Mouse (Mus musculus) heart, embryonic 14.5 days (tissue): ENCODE data around the gene Slc29a3. TPM values are rescaled to one million over a fixed set of nuclear protein-coding genes. Genes with fewer than 3 reads are reported as not detected.

Experiments
- ATAC-seq: fragments of 200-750 bp; cut with Nextera tagmentation; 2 replicates; pipeline ENCODE4 v1.8.0; 2017; ENCODE audit warnings: low read depth, moderate TSS enrichment; ENCODE audit not compliant: insufficient number of reproducible peaks, insufficient read depth, low FRiP score
- H3K27ac ChIP-seq, 2 experiments: fragments of 200-500 bp in 1 of 2; fragments of 300-500 bp in 1 of 2; sonication (generic) in 1 of 2; replicated peaks in 1 of 2; 2 replicates each; pipeline ENCODE4 v1.5.1; 2012 to 2014; ENCODE audit warnings: low read depth in 2 of 2, low read length in 2 of 2, control low read depth in 1 of 2, mild to moderate bottlenecking in 1 of 2, mixed read lengths in 1 of 2; ENCODE audit not compliant: control insufficient read depth in 1 of 2, insufficient read depth in 1 of 2
- H3K27me3 ChIP-seq: fragments of 300-500 bp; sonication (generic); 2 replicates; pipeline ENCODE4 v1.6.1; 2014; ENCODE audit warnings: mild to moderate bottlenecking, low read length, control low read depth; ENCODE audit not compliant: control insufficient read depth, insufficient read depth
- H3K36me3 ChIP-seq: fragments of 300-500 bp; sonication (generic); 2 replicates; pipeline ENCODE4 v1.6.1; 2014; ENCODE audit warnings: mild to moderate bottlenecking, control low read depth, low read length, mixed read lengths; ENCODE audit not compliant: control insufficient read depth, insufficient read depth
- H3K4me1 ChIP-seq, 2 experiments: fragments of 200-500 bp in 1 of 2; fragments of 300-500 bp in 1 of 2; sonication (generic) in 1 of 2; 2 replicates each; pipeline ENCODE4 v1.6.1; 2012 to 2014; ENCODE audit warnings: low read length in 2 of 2, control low read depth in 1 of 2, mixed read lengths in 1 of 2; ENCODE audit not compliant: control insufficient read depth in 2 of 2, insufficient read depth in 2 of 2
- H3K4me2 ChIP-seq: fragments of 300-500 bp; sonication (generic); 2 replicates; pipeline ENCODE4 v1.6.1; 2014; ENCODE audit warnings: mild to moderate bottlenecking, low read length
- H3K4me3 ChIP-seq, 2 experiments: fragments of 200-500 bp in 1 of 2; fragments of 300-500 bp in 1 of 2; sonication (generic) in 1 of 2; 2 replicates each; pipeline ENCODE4 v1.5.1; 2012 to 2014; ENCODE audit warnings: low read length in 2 of 2, mild to moderate bottlenecking in 2 of 2, control low read depth in 1 of 2, low read depth in 1 of 2, moderate library complexity in 1 of 2; ENCODE audit not compliant: control insufficient read depth in 1 of 2, insufficient read depth in 1 of 2
- H3K9ac ChIP-seq: fragments of 300-500 bp; sonication (generic); 2 replicates; pipeline ENCODE4 v1.6.1; 2014; ENCODE audit warnings: mild to moderate bottlenecking, low read length
- H3K9me3 ChIP-seq: fragments of 300-500 bp; sonication (generic); 2 replicates; pipeline ENCODE4 v1.6.1; 2016; ENCODE audit warnings: low read length, control low read depth; ENCODE audit not compliant: control insufficient read depth
- WGBS: fragments of 180-500 bp; shearing (Covaris S2); extraction: QIAGEN DNeasy Blood & Tissue Kit; methylation state at CpG from one replicate; pipeline ENCODE4 v1.1.7; 2014; 5-methylcytosine and 5-hydroxymethylcytosine counted together
- polyA plus RNA-seq: library from polyadenylated mRNA; unstranded; fragments of >200 nt; fragmentation: Nextera tagmentation; extraction: Ambion mirVana; gene quantifications from 2 replicates; pipeline ENCODE4 v1.2.1, GENCODE M21; 2014

Slc29a3 gene
- polyA plus RNA-seq, 1 experiment from 2014 or later = 4.4 TPM

DNA sequence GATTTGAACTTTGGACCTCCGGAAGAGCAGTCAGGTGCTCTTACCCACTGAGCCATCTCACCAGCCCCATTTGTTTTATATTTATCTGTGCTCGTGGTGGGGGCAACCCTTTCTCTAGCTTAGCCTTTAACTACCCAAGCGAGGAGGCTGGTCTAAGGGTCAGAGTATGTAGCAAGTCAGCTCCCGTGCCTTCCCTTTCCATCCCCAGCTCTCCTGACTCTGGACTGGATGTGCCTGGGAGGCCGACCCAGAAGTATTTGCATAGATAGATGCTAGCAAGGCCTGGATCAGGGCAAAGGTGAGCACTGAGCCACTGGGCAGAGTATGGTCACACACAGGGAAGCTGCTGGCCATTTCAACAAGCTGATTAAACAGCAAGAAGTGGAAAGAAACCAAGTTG is 43.8 kb downstream of the Slc29a3 start:
- Histone ChIP-seq H3K36me3 (no peaks in the 10 kb centered on the region), H3K4me1 (no peaks in the 10 kb centered on the region), H3K9ac (no peak overlapping the region), H3K4me2 (no peak overlapping the region), H3K27ac (no peak overlapping the region), H3K9me3 (no peaks in the 10 kb centered on the region), H3K27me3 (no peaks in the 10 kb centered on the region), H3K4me3 (no peak overlapping the region)
- 74% methylated on average over 5 of the region's 5 CpGs for WGBS
- ATAC-seq = no peak

DNA sequence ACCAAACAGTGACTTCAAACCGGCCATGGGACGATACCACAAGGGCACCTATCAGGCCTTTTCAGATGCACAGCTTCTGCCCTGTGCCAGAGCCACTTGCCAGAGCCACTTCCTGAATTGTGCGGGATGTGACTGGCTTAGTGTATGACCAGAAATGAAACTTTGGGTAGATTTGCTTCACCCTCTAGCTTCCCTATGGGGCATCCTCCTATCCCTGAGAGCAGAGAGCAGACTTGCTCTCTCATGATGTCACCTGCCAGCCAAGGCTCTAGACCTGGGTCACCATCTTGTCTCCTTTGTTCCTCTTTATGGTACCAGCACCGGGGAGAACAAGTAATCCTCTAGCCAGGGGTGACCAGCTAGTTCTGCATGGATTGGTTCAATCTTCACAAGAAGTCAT is 46.3 kb downstream of the Slc29a3 start:
- H3K4me2 ChIP-seq = no peak overlapping the region
- no peak overlapping the region for H3K9ac ChIP-seq
- no peaks in the 10 kb centered on the region for H3K27me3 ChIP-seq
- no peaks in the 10 kb centered on the region for H3K36me3 ChIP-seq
- WGBS = 91% methylated on average over 4 of the region's 4 CpGs
- ATAC-seq = no peak
- H3K4me3 ChIP-seq = no peak overlapping the region
- no peak overlapping the region for H3K27ac ChIP-seq
- no peaks in the 10 kb centered on the region for H3K9me3 ChIP-seq
- H3K4me1 ChIP-seq = no peaks in the 10 kb centered on the region

DNA sequence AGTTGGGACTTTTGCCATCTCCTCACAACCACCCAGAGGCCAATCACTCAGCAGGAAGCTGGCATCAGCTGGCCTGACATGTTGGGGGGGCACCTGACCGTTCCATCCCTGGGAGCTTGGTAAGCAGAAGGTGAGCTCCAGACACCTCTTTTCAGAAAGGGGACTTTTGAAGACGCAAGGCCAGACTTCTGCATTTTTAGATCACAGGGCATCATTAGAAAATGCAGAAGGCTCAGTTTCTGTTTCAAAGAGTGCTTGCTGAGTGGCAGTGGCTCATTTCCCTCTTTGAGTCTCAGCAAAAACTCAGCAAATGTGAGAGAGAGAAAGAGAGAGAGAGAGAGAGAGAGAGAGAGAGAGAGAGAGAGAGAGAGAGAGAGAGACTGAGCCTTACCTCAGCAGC is 47.5 kb downstream of the Slc29a3 start:
- no peak for ATAC-seq
- Histone ChIP-seq H3K27me3 (peaks cover under 1% of the 10 kb centered on the region; the same call in 1 of the 2 replicates), H3K9me3 (no peaks in the 10 kb centered on the region), H3K27ac (no peak overlapping the region), H3K36me3 (no peaks in the 10 kb centered on the region), H3K4me1 (no peaks in the 10 kb centered on the region), H3K9ac (no peak overlapping the region), H3K4me3 (no peak overlapping the region), H3K4me2 (no peak overlapping the region)
- 64% methylated on average over 2 of the region's 2 CpGs for WGBS

DNA sequence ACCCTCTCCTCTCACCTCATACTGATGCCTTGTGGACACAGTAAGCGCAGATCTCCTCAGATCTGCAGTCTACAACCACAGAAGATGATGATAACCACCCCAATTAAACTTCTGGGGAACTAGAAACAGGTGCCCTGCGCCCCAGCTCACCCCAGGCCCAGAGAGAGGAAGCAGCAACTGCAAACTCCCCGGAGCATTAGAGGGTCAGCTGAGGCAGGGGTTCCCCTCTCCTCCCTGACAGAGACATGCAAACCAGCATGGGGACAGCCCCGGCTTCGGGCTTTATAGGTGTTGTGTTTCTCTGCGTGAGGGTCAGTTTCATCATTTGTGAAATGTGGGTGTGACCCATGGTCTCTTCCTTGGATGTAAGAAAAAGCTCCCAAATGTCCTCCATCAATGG is 54.8 kb downstream of the Slc29a3 start:
- Histone ChIP-seq H3K4me1 (no peaks in the 10 kb centered on the region), H3K27ac (no peak overlapping the region), H3K36me3 (no peaks in the 10 kb centered on the region), H3K4me2 (no peak overlapping the region), H3K9ac (no peak overlapping the region), H3K4me3 (no peak overlapping the region), H3K27me3 (peaks cover 33% of the 10 kb centered on the region), H3K9me3 (no peaks in the 10 kb centered on the region)
- no peak for ATAC-seq
- WGBS = 83% methylated on average over 6 of the region's 6 CpGs

DNA sequence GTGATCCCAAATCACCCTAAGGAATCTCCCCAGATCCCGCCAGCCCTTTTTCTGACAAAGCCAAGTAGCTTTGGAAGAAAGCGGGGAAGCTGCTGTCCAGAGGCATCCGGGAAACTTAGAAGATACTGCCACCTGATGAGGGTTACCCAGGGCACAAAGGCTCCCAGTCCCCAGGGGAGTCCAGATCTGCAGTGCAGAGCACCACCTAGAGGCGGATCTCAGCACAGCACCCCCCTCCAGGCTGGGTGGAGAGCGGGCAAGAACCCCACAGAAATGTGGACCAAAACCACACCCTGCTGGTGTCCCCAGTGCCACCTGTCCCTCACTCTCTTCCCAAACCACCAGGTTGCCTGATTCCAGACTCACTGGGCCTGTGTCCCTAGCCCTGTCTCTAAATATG is 55.6 kb downstream of the Slc29a3 start:
- no peak overlapping the region for H3K27ac ChIP-seq
- no peaks in the 10 kb centered on the region for H3K36me3 ChIP-seq
- H3K4me2 ChIP-seq = no peak overlapping the region
- no peak overlapping the region for H3K4me3 ChIP-seq
- H3K27me3 ChIP-seq = peaks cover 33% of the 10 kb centered on the region
- H3K4me1 ChIP-seq = no peaks in the 10 kb centered on the region
- ATAC-seq = no peak
- H3K9me3 ChIP-seq = no peaks in the 10 kb centered on the region
- 16% methylated on average over 5 of the region's 5 CpGs for WGBS
- H3K9ac ChIP-seq = no peak overlapping the region

DNA sequence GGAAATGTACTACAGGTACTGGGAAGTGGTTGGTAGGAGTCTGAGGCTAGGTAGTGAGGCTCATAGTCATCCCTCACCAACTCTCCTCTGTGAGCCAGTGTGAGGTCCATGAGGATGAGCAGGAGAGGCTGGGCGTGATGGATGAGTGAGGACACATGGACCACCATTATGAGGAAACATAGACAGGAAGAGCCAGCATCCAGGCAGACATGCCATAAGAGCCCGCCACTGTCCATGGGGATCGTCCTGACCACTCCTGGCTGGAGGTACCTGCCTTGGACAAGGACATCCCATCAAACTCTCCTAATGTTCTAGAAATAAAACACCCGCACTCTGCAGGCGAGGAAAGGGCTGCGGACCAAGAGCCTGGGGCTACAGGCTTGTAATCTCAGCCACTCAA is 56.2 kb downstream of the Slc29a3 start, which contains the start of gene Cdh23:
Gene Cdh23 (minus strand): TSS at position 101 of the 400 bp plus-strand sequence.
- 83% methylated on average over 6 of the region's 6 CpGs for WGBS
- no peaks in the 10 kb centered on the region for H3K36me3 ChIP-seq
- H3K4me1 ChIP-seq = no peaks in the 10 kb centered on the region
- H3K9ac ChIP-seq = no peak within 1 kb of the TSS
- H3K27ac ChIP-seq = no peak within 1 kb of the TSS
- H3K9me3 ChIP-seq = no peaks in the 10 kb centered on the region
- no peak within 1 kb of the TSS for H3K4me2 ChIP-seq
- H3K4me3 ChIP-seq = no peak within 1 kb of the TSS
- ATAC-seq = no peak
- H3K27me3 ChIP-seq = peaks cover 33% of the 10 kb centered on the region

DNA sequence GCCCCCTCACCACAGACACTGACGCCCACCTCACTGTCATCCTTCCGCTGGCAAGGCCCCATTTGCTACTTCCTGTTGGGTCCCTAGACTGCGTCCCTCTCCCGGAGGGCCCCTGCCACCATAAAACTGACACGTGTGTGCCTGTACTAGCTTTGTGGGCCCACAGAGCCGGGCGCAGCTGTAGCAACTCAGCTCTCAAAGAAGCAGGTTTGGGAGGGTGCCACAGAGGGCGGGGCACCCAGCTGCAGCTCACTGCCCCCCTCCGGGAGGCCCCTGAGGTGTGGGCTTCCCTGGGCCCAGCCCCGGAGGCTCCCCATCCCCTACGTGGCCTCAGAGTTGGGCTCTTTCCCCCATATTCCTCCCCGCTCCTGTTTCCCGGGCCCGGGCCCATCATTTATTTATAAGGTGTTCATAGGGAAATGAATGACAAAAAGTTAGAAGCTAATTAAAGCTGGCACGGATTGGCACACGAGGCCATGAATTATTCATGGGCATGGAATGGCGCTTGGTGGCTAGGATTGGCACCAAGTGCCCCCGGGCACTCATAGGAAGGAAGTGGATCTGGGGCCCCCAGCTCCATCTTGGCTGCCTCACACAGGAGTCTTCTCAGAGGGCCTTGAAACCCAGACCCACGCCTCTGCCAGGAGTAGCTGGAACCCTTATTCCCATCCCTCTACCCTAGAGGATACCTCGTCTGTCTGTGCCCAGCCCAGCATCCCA is 60.8 kb downstream of the Slc29a3 start:
- Histone ChIP-seq H3K27me3 (peaks cover 40% of the 10 kb centered on the region), H3K4me3 (no peak overlapping the region), H3K4me1 (0 out of 4 replicates have a peak, but pooled peaks cover 0 to 7% of the 10 kb centered on the region in 2 experiments), H3K36me3 (no peaks in the 10 kb centered on the region), H3K9me3 (no peaks in the 10 kb centered on the region), H3K4me2 (no peak overlapping the region), H3K9ac (no peak overlapping the region), H3K27ac (no peak overlapping the region)
- 72% methylated on average over 20 of the region's 20 CpGs for WGBS
- no peak for ATAC-seq

DNA sequence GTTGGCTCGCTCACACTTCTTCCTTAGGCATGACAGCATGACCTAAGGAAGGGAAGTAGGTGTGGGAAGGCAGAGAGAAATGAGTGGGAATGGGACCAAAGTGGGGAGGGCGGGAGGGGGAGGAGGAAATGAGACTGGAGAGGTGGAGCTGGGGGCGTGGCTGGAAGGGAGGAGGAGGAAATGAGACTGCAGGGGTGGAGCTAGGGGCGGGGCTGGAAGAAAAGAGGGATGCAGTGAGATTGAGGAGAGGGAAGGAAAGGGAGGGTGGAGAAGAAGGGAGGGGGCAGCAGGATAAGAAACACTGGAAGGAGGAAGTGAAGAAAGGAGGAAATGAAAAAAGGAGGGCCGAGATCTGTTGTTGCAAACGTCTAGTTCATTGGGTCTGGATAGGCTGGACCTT is 61.6 kb downstream of the Slc29a3 start:
- Histone ChIP-seq H3K4me2 (no peak overlapping the region), H3K27me3 (peaks cover 46% of the 10 kb centered on the region), H3K4me3 (no peak overlapping the region), H3K36me3 (no peaks in the 10 kb centered on the region), H3K4me1 (peaks cover 2 to 15% of the 10 kb centered on the region in 2 experiments; a peak in 3 of 4 replicates), H3K27ac (no peak overlapping the region), H3K9me3 (no peaks in the 10 kb centered on the region), H3K9ac (no peak overlapping the region)
- no peak for ATAC-seq
- 27% methylated on average over 6 of the region's 6 CpGs for WGBS
